Mouse (Mus musculus) neural tube, embryonic 11.5 days (tissue): ENCODE results near the gene Tns2. TPM values are rescaled to one million over a fixed set of nuclear protein-coding genes. Genes with fewer than 3 reads are reported as not detected.
A peak's percentile ranks its signal among the peaks of the same experiment; 100 is the strongest.

Experiments used
- ATAC-seq: fragments of 200-750 bp; cut with Nextera tagmentation; 2 replicates; pipeline ENCODE4 v1.8.0; 2017; ENCODE audit warnings: moderate number of reproducible peaks, mild to moderate bottlenecking, moderate TSS enrichment, moderate library complexity; ENCODE audit not compliant: insufficient read depth, low FRiP score, low TSS enrichment
- DNase-seq: peaks from one replicate; pipeline ENCODE4 v3.0.0-alpha.2; 2015; ENCODE audit warnings: low spot score
- H3K27ac ChIP-seq: fragments of 300-500 bp; sonication (generic); 2 replicates; pipeline ENCODE4 v1.5.1; 2014; ENCODE audit warnings: low read depth, mild to moderate bottlenecking, low read length
- H3K27me3 ChIP-seq: fragments of 300-500 bp; sonication (generic); 2 replicates; pipeline ENCODE4 v1.6.1; 2014; ENCODE audit warnings: mild to moderate bottlenecking, low read length, mixed read lengths; ENCODE audit not compliant: control insufficient read depth, insufficient read depth
- H3K36me3 ChIP-seq: fragments of 300-500 bp; sonication (generic); 2 replicates; pipeline ENCODE4 v1.6.1; 2014; ENCODE audit warnings: mild to moderate bottlenecking, low read length, moderate library complexity, mixed read lengths; ENCODE audit not compliant: control insufficient read depth, insufficient read depth
- H3K4me1 ChIP-seq: fragments of 300-500 bp; sonication (generic); 2 replicates; pipeline ENCODE4 v1.6.1; 2014; ENCODE audit warnings: low read length, mixed read lengths; ENCODE audit not compliant: control insufficient read depth, insufficient read depth
- H3K4me2 ChIP-seq: fragments of 300-500 bp; sonication (generic); 2 replicates; pipeline ENCODE4 v1.6.1; 2014; ENCODE audit warnings: low read depth, mild to moderate bottlenecking, moderate library complexity
- H3K4me3 ChIP-seq: fragments of 300-500 bp; sonication (generic); 2 replicates; pipeline ENCODE4 v1.5.1; 2014; ENCODE audit warnings: low read depth, low read length
- H3K9ac ChIP-seq: fragments of 300-500 bp; sonication (generic); 2 replicates; pipeline ENCODE4 v1.6.1; 2014; ENCODE audit warnings: mild to moderate bottlenecking, low read length
- H3K9me3 ChIP-seq: fragments of 300-500 bp; sonication (generic); 2 replicates; pipeline ENCODE4 v1.6.1; 2016; ENCODE audit warnings: low read length; ENCODE audit not compliant: control insufficient read depth
- WGBS: fragments of 180-500 bp; shearing (Covaris S2); extraction: QIAGEN DNeasy Blood & Tissue Kit; methylation state at CpG from one replicate; pipeline ENCODE4 v1.1.7; 2014; 5-methylcytosine and 5-hydroxymethylcytosine counted together
- polyA plus RNA-seq: library from polyadenylated mRNA; unstranded; fragments of >200 nt; fragmentation: Nextera tagmentation; extraction: Ambion mirVana; gene quantifications from 2 replicates; pipeline ENCODE4 v1.2.1, GENCODE M21; 2014

Tns2 gene
- 11.4 and 13.2 TPM in 2 replicates for polyA plus RNA-seq

DNA sequence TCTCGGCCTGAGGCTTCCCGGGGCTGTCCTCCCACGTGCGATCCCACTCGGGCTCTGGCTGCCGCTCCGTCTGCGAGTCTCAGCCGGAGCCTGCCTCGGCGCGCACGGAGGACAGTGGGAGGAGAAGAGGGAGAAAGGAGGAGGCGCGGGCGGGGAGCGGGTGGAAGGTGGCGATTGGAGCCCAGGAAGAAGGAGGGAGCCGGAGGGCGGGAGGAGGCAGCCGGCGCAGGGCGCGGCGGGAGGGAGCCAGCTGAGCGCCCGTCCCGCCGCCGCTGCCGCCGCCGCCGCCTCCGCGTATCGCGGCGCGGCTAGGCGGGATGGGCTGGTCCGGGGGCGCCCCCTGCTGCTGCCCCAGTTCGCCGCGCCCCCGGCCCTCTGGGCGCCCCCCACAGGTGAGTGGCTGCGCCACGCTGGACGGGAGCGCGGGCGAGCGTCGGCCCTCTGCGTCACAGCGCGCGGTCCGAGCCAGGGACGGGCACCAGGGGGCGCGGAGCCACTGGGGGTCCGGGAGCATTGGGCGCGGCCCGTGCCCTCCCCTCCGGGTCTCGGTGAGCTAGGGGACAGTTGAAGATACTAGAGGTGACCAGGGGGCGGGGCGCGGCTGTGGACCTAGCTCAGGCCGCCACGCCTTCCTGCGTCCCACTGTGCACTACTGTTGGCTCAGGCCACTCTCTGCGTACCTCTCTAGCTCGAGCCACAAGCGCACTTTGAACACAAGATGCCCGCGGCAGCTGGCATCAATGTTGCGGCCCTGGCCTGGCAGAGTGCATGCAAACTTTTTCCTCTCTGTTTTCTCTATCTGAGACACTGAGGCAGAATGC, at the start of gene Tns2:
Tns2 (plus strand) TSS at position 253 of the 821 bp plus-strand sequence.
- Histone ChIP-seq H3K4me2 (peak within 1 kb of the TSS; percentile 83), H3K4me3 (peak within 1 kb of the TSS; percentile 47), H3K36me3 (peaks cover 8% of the 10 kb centered on the region), H3K9ac (peak within 1 kb of the TSS; percentile 52), H3K9me3 (no peaks in the 10 kb centered on the region), H3K4me1 (peaks cover 36% of the 10 kb centered on the region), H3K27ac (peak within 1 kb of the TSS; percentile 49; the same call in 1 of the 2 replicates), H3K27me3 (peaks cover 5% of the 10 kb centered on the region; the same call in 1 of the 2 replicates)
- peak; percentile 72 for ATAC-seq
- DNase-seq = peak; percentile 77
- under 1% methylated on average over 51 of the region's 82 CpGs for WGBS

DNA sequence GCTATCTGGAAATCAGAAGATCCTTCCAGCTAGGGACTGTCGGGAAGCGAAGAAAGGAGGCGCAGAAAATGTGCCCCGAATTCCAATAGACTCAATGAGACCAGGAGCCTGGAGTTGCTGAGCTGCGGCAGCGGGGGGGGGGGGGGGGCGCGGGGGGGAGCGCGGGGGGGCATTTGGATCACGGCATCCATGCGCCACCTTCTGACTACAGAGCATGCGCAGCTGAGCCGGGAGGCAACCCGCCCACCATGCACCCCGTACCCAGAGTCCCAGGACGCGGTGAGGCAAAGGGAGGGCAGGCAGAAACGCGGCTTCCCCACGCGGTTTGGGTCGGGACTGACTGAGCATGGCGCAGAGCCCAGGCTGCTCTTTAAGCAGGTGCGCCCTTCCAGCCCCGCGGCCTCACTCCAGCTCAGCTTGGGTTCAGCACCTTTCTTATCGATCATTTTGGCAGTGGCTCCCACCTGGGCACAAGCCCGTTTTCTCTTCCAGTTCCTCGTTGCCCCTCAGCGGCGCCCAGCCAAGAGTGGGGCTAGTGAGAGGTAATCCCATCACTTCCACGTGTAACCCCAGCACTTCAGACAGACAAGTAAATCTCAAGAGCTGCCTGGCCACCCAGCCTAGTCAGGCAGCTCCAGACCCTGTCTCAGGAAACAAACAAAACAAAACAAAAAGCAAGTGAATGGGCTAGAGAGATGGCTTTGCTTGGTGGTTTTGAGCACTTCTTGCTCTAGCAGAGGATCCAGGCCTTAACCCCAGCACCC, 48.1 kb upstream of the Tns2 start:
- WGBS = under 1% methylated on average over 26 of the region's 33 CpGs
- no peaks in the 10 kb centered on the region for H3K9me3 ChIP-seq
- peak overlapping the region; percentile 80 for H3K4me2 ChIP-seq
- no peaks in the 10 kb centered on the region for H3K4me1 ChIP-seq
- peak; percentile 63 for ATAC-seq
- H3K36me3 ChIP-seq = no peaks in the 10 kb centered on the region
- H3K9ac ChIP-seq = peak overlapping the region; percentile 65
- no peaks in the 10 kb centered on the region for H3K27me3 ChIP-seq
- peak; percentile 74 for DNase-seq
- peak overlapping the region; percentile 41 for H3K4me3 ChIP-seq
- H3K27ac ChIP-seq = no peak overlapping the region

DNA sequence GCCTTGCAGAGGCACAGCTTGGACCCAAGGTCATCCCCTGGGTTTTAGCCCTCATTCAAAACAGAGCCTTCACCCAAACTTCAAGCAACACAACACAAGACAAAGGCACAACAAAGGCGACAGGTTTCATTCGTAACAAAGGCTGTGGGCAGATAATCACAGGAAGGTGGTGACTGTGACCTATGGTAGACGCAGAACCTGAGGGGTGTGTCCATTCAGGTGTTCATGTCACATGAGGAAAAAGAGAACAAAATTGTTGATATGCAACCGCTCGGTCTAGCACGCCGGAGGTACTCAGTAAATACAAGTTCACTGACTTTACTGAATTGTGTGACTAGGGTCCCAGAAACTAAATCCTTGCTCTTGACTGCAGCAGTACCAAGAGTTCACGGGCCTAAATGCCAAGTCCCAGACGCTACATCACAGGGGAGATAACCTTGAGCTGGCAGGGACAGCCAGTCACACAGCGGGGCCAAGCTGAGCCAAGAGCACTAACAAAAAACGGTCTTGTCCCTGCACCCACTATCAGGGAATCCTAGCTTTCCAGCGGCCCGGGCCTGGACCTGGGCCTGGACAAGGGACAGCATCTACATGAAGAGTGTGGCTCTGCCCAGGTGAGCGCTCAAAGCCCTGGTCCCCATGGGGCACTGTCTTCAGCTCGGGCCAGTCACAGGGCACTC, 43.6 kb upstream of the Tns2 start:
- Histone ChIP-seq H3K4me1 (no peaks in the 10 kb centered on the region), H3K27me3 (no peaks in the 10 kb centered on the region), H3K4me3 (no peak overlapping the region), H3K9me3 (no peaks in the 10 kb centered on the region), H3K9ac (no peak overlapping the region), H3K4me2 (no peak overlapping the region), H3K36me3 (no peaks in the 10 kb centered on the region), H3K27ac (no peak overlapping the region)
- DNase-seq (no peak), ATAC-seq (no peak)
- WGBS = 90% methylated on average over 15 of the region's 15 CpGs

DNA sequence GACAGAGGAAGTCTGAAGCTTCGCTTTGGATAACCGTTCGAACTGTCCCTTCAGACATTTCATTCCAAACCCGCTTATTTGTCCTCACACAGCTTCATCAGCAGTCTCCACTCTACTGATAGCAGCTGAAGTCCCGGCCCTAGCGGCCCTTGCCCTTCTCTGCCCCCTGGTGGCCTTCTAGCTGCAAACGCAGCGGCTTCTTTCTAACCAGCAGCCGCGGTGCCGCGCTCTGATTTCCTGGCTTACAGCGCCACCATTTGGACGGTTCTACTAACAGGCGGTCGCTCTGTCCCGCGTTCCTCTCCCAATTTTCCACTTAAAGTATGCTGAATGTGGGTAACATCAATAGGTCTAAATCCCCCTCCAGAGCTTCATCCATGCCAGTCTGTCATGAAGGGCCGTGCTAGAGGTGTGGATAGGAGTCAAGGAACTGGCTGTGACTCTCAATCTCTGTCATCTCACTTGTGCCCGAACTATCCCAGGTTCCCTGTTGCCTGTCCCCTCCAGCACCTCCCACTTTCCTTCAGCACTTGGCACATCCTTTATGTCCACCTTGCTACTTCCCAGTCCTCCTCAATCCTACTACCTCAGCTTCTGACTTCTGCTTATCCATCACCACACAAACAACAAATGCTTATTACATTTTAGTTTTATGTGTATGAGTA, 34.4 kb upstream of the Tns2 start:
- H3K27ac ChIP-seq = no peak overlapping the region
- H3K36me3 ChIP-seq = no peaks in the 10 kb centered on the region
- WGBS = 7% methylated on average over 20 of the region's 20 CpGs
- no peaks in the 10 kb centered on the region for H3K27me3 ChIP-seq
- no peak overlapping the region for H3K4me2 ChIP-seq
- H3K4me1 ChIP-seq = no peaks in the 10 kb centered on the region
- DNase-seq (peak; percentile 93), ATAC-seq (peak; percentile 61; the same call in 1 of the 2 replicates)
- H3K4me3 ChIP-seq = no peak overlapping the region
- H3K9ac ChIP-seq = no peak overlapping the region; the same call in 1 of the 2 replicates
- H3K9me3 ChIP-seq = no peaks in the 10 kb centered on the region

DNA sequence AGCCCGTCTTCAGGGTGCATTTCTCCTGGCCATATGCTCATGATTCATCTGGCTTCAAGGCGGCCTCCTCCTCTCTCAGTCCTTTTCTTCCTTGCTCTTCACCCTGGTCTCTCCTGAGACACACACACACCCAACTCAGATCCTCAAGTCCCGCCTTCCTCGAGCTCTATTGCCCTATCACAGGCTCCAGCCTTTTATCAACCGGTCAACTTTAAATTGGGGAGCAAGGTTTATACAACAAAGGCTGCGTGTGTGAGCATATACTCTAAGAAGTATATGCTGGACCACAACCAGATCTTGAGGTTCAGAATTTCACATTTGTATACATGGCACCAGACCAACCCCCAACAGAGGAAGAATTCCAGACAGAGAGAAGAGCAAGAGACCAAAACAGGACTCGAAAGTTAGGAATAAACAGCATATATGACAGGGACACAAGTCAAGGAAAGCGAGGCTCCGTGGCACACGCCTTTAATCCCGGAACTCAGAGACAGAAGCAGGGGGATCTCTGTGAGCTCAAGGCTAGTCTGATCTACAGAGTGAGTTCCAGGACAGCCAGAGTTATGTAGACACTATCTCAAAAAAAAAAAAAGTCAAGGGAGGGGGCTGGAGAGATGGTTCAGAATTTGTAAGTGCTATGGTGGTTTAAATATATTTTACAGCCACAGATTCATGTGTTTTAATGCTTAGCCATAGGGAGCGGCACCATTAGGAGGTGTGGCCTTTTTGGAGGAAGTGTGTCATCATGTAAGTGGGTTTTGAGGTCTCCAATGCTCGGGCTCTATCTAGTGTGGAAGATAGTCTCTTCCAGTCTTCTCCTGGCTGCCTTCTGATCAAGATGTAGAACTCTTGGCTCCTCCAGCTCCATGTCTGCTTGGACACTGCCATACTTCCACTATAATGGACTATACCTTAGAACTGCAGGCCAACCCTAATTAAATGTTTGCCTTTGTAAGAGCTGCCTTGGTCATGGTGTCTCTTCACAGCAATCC, 29.4 kb upstream of the Tns2 start:
- WGBS = 73% methylated on average over 13 of the region's 13 CpGs
- no peak overlapping the region for H3K27ac ChIP-seq
- ATAC-seq = no peak
- no peaks in the 10 kb centered on the region for H3K27me3 ChIP-seq
- H3K9me3 ChIP-seq = no peaks in the 10 kb centered on the region
- no peak for DNase-seq
- no peak overlapping the region for H3K4me3 ChIP-seq
- H3K36me3 ChIP-seq = no peaks in the 10 kb centered on the region
- H3K9ac ChIP-seq = no peak overlapping the region
- peaks cover 11% of the 10 kb centered on the region for H3K4me1 ChIP-seq
- no peak overlapping the region for H3K4me2 ChIP-seq

DNA sequence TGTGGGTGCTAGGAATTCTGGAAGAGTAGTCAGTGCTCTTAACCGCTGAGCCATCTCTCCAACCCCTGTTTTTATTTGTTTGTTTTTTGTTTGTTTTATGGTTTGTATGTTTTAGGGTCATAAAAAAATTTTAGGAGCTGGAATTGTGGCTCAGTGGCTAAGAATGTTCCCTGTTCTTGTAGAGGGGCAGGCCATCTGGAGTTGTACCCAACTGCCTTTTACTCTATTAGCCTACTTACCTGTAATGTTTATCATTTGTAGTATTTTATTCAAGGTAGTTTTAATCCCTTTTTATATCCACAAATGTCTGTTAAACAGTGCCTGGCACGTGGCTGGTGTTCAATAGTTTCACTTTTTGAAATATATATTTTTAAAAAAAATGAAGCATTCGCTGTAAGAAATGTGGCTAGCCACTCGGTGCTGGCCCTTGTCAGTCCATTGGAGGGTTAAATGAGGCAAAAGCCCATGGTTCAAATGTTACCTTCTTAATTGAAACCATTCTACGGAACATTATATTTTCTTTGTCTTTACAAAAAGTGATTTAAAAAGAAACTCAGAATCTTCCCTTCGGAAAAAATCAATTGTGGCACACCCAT, 27.2 kb upstream of the Tns2 start:
- 13% methylated on average over 6 of the region's 6 CpGs for WGBS
- peaks cover 16% of the 10 kb centered on the region for H3K4me1 ChIP-seq
- H3K4me2 ChIP-seq = peak overlapping the region; percentile 41
- no peaks in the 10 kb centered on the region for H3K36me3 ChIP-seq
- peak; percentile 12 for DNase-seq
- H3K9me3 ChIP-seq = no peaks in the 10 kb centered on the region
- no peak overlapping the region for H3K27ac ChIP-seq
- peak overlapping the region; percentile 86 for H3K4me3 ChIP-seq
- H3K9ac ChIP-seq = peak overlapping the region; percentile 91; the same call in 1 of the 2 replicates
- peak; percentile 45 for ATAC-seq
- H3K27me3 ChIP-seq = no peaks in the 10 kb centered on the region

DNA sequence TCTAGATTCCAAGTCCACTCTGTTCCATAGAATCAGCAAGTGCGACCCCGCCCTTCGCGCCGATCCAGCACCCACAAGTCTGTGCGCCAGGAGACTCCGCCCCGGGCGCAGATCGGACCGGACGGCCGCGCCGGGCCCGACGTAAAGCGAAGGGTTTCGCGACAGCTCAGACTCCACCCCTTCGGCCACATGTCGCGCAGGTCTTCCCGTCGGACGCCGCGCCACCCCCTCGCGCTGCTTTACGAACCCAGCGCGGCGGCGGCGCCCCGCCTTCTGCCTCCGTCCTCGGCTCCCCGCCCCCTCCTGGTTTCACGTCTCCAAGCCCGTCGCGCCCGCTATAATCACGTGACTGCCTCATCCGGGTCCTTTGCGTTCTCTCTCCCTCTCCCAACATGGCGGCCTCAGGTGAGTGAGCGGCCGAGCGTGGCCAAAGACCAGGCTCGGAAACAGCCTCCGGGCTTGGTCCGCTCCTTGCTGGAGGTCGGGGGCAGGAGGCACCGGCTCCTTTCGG, 26.6 kb upstream of the Tns2 start, which contains the start of gene Eif4b:
Eif4b (plus strand) TSS at position 215 of the 511 bp plus-strand sequence.
- Histone ChIP-seq H3K4me1 (peaks cover 16% of the 10 kb centered on the region), H3K27me3 (no peaks in the 10 kb centered on the region), H3K4me2 (peak within 1 kb of the TSS; percentile 84), H3K27ac (peak within 1 kb of the TSS; percentile 90), H3K9ac (peak within 1 kb of the TSS; percentile 91), H3K36me3 (no peaks in the 10 kb centered on the region), H3K9me3 (no peaks in the 10 kb centered on the region), H3K4me3 (peak within 1 kb of the TSS; percentile 86)
- under 1% methylated on average over 55 of the region's 58 CpGs for WGBS
- peak; percentile 100 for DNase-seq
- ATAC-seq = peak; percentile 90
